8 mouse cellular contexts compared by ENCODE assay signal in the genomic region with DNA sequence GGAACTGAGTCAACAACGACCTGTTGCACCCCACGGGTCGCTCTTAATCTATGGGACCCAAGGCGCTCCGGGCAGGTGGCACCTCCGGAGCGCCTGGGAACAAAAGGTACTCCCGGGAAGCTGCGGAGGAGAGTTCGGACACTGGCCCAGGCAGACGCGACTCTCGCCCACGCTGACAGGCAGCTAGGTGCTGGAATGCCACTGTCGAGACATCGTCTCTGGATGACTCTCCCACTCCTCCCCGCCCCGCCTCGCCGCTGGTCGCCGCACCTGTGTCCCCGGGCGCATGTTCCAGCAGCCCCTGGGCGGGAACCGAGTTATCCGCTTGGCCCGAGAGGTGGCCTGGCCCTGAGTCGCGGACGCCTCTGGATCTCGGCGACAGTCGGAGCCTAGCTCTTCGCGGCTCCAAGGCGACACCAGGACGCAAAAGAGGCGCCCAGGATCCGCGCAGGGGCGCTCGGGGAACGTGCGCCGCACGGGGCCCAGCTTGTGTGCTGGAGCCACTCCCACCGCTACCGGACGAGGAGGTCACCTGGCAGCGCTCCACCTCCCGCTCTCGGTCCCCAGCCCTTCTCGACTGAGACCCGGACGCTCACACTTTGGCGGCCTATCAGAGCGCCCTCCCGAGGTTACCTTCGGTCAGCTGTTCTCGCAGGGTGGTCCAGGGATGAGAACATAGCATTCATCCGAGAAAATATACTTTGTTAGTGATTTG. TPM values are rescaled to one million over a fixed set of nuclear protein-coding genes. Genes with fewer than 3 reads are reported as not detected.
DNase-seq lines count a peak whose midpoint lies in the region; ATAC-seq and TF ChIP-seq lines count a peak whose summit lies in the region.

Gene Prrg4, minus strand, starts transcription at position 601 of the 715 bp plus-strand sequence.

- H3K4me1 ChIP-seq in brown adipose tissue, adult 24 weeks (ENCODE audit: control insufficient read depth, insufficient read depth, insufficient read length, low read length): no peaks in the 10 kb centered on the region
- H3K4me1 ChIP-seq in forebrain, embryonic 14.5 days (ENCODE audit: control insufficient read depth, insufficient read depth, low read length): no peaks in the 10 kb centered on the region
- no peaks in the 10 kb centered on the region for H3K4me1 ChIP-seq in lung, postnatal 0 days (ENCODE audit: insufficient read depth, low read depth, low read length)
- H3K4me1 ChIP-seq in thymus, adult 2 months (replicated peaks; ENCODE audit: control insufficient read depth, insufficient read depth, low read length): peaks cover 12% of the 10 kb centered on the region

- peak within 1 kb of the TSS; percentile 66 for H3K4me3 ChIP-seq in brown adipose tissue, adult 24 weeks (ENCODE audit: insufficient read depth, low read depth, low read length)
- peak within 1 kb of the TSS; percentile 50 for H3K4me3 ChIP-seq in forebrain, embryonic 14.5 days (ENCODE audit: low read depth, low read length)
- H3K4me3 ChIP-seq in layer of hippocampus, adult 2 months: peak within 1 kb of the TSS; percentile 63
- peak within 1 kb of the TSS; percentile 46 for H3K4me3 ChIP-seq in lung, postnatal 0 days (ENCODE audit: low read depth, low read length)
- H3K4me3 ChIP-seq in thymus, adult 2 months (ENCODE audit: control insufficient read depth, insufficient read depth, low read length): peak within 1 kb of the TSS; percentile 49

- H3K27ac ChIP-seq in brown adipose tissue, adult 24 weeks (replicated peaks; ENCODE audit: low read depth, low read length): no peak within 1 kb of the TSS
- H3K27ac ChIP-seq in forebrain, embryonic 14.5 days (ENCODE audit: low read depth, low read length): no peak within 1 kb of the TSS
- no peak within 1 kb of the TSS for H3K27ac ChIP-seq in layer of hippocampus, adult 2 months
- H3K27ac ChIP-seq in lung, postnatal 0 days (ENCODE audit: low read length): peak within 1 kb of the TSS; percentile 2; the same call in 1 of the 2 replicates
- H3K27ac ChIP-seq in thymus, adult 2 months (ENCODE audit: control insufficient read depth, insufficient read depth, low read length): peak within 1 kb of the TSS; percentile 27; the same call in 1 of the 2 replicates

- DNase-seq in forebrain, embryonic 14.5 days (ENCODE audit: low spot score): peak; percentile 58
- DNase-seq in heart, postnatal 25 days (ENCODE audit: low spot score): peak; percentile 41
- peak in 1 of 2 experiments; percentile 27 for DNase-seq in layer of hippocampus, adult 2 months (ENCODE audit: low spot score in 2 of 2)
- DNase-seq in lung, postnatal 0 days (ENCODE audit: low spot score): peak; percentile 77
- peak; percentile 27 for DNase-seq in ovary, postnatal 10 days (ENCODE audit: low spot score)
- peak; percentile 70 for DNase-seq in thymus, adult 2 months

- TF ChIP-seq EP300 in lung, postnatal 0 days (IDR thresholded peaks at IDR 0.05): no peak

- no peaks in the 10 kb centered on the region for H3K36me3 ChIP-seq in forebrain, embryonic 14.5 days (ENCODE audit: control insufficient read depth, insufficient read depth, low read length)
- no peaks in the 10 kb centered on the region for H3K36me3 ChIP-seq in lung, postnatal 0 days (ENCODE audit: insufficient read depth, low read length)
- H3K36me3 ChIP-seq in thymus, adult 2 months (ENCODE audit: control insufficient read depth, insufficient read depth, low read length): no peaks in the 10 kb centered on the region

- peak within 1 kb of the TSS; percentile 97 for H3K4me2 ChIP-seq in forebrain, embryonic 14.5 days (ENCODE audit: low read length)
- H3K4me2 ChIP-seq in lung, postnatal 0 days (replicated peaks; ENCODE audit: low read depth, low read length): peak within 1 kb of the TSS; percentile 93

- H3K9ac ChIP-seq in forebrain, embryonic 14.5 days (ENCODE audit: low read length): peak within 1 kb of the TSS; percentile 57
- H3K9ac ChIP-seq in lung, postnatal 0 days (replicated peaks; ENCODE audit: low read depth): no peak within 1 kb of the TSS

- peak; percentile 20 for TF ChIP-seq CTCF in layer of hippocampus, adult 2 months (conservative IDR thresholded peaks at IDR 0.05)
- TF ChIP-seq CTCF in lung, postnatal 0 days (IDR thresholded peaks at IDR 0.05): peak; percentile 30
- no peak for TF ChIP-seq CTCF in thymus, adult 2 months (IDR thresholded peaks at IDR 0.05; ENCODE audit: borderline replicate concordance, control insufficient read depth, extremely low read depth, insufficient read depth, low read length, poor library complexity)

- no peak for TF ChIP-seq POLR2A in thymus, adult 2 months (IDR thresholded peaks at IDR 0.05; ENCODE audit: control insufficient read depth, extremely low read depth, insufficient read depth, low read length, poor library complexity)

- WGBS in forebrain, embryonic 14.5 days: under 1% methylated on average over 62 of the region's 62 CpGs
- WGBS in lung, postnatal 0 days: under 1% methylated on average over 49 of the region's 62 CpGs
- under 1% methylated on average over 62 of the region's 62 CpGs for WGBS in thymus, adult 2 months

- peaks cover 13% of the 10 kb centered on the region; the same call in 1 of the 2 replicates for H3K27me3 ChIP-seq in forebrain, embryonic 14.5 days (replicated peaks; ENCODE audit: control insufficient read depth, insufficient read depth, low read length)
- H3K27me3 ChIP-seq in lung, postnatal 0 days (replicated peaks; ENCODE audit: insufficient read depth, low read length): no peaks in the 10 kb centered on the region; the same call in 1 of the 2 replicates
- H3K27me3 ChIP-seq in thymus, adult 2 months (ENCODE audit: control insufficient read depth, insufficient read depth, low read length): no peaks in the 10 kb centered on the region

- intact Hi-C loops in heart, postnatal 25 days (cut with DNase I): no loop called here

- peak; percentile 66 for ATAC-seq in CD4-positive, CD25-positive, alpha-beta regulatory T cell, adult 4 months
- ATAC-seq in forebrain, embryonic 14.5 days: peak; percentile 74
- peak; percentile 92 for ATAC-seq in lung, postnatal 0 days

- no peaks in the 10 kb centered on the region for H3K9me3 ChIP-seq in forebrain, embryonic 14.5 days (replicated peaks; ENCODE audit: control insufficient read depth, low read length)
- H3K9me3 ChIP-seq in lung, postnatal 0 days (ENCODE audit: low read length): no peaks in the 10 kb centered on the region

RNA-seq across cellular contexts. Expression of gene Prrg4, which starts in this region (rescaled TPM):
- 1 to 10 TPM; 1.2 to 2.0 TPM for polyA plus RNA-seq in CD4-positive, CD25-positive, alpha-beta regulatory T cell, adult 4 months (2017; shearing (Covaris generic))
- polyA plus RNA-seq in brown adipose tissue, adult 24 weeks (2012; ENCODE audit: insufficient read depth, insufficient read length, missing spikeins): 0.38 TPM in 1 of 2 replicates, not detected in the other
- polyA plus RNA-seq in forebrain, embryonic 14.5 days (2014; fragmentation: Nextera tagmentation; extraction: Ambion mirVana): 0.23 TPM in 2 replicates
- total RNA-seq in heart, postnatal 25 days (2021): 1 to 10 TPM in 1 of 2 experiments, under 1 TPM in 1; 0.78 to 1.4 TPM
- total RNA-seq in layer of hippocampus, adult 2 months (2021): under 1 TPM; 0.47 to 0.56 TPM
- 1.7 and 2.3 TPM in 2 replicates for polyA plus RNA-seq in lung, postnatal 0 days (2015; fragmentation: Nextera tagmentation; extraction: Ambion mirVana)
- 2.4 TPM in 2 replicates for polyA plus RNA-seq in thymus, adult 2 months (2012; rRNA removed)

Comparison
In these comparisons a context has a peak if more than half of its experiments do, and no peak if none do; other contexts are left out.
1. Peak in DNase-seq, ATAC-seq, H3K4me3 ChIP-seq, H3K9ac ChIP-seq and H3K4me2 ChIP-seq in forebrain, embryonic 14.5 days; RNA of the gene not detected or under 1 TPM.
2. H3K27ac ChIP-seq: peak in lung, postnatal 0 days (single experiment) and thymus, adult 2 months (single experiment); none in brown adipose tissue, adult 24 weeks (single experiment), forebrain, embryonic 14.5 days (single experiment) and layer of hippocampus, adult 2 months (single experiment).
3. Peak in every context shown above with its lines, with median percentiles within 50 percentile points of each other: ATAC-seq and H3K4me3 ChIP-seq.